Mouse (Mus musculus) liver, adult 2 months (tissue): Measurements from ENCODE around the gene Cdca7l.

Experiments used
- CTCF ChIP-seq: fragments of 200-500 bp; IDR thresholded peaks from 2 replicates; pipeline ENCODE4 v1.5.1; 2011; ENCODE audit warnings: low read depth, low read length, control low read depth
- POLR2A ChIP-seq: fragments of 200-500 bp; IDR thresholded peaks from 2 replicates; pipeline ENCODE4 v1.6.1; 2011; ENCODE audit warnings: low read length, control low read depth; ENCODE audit not compliant: insufficient read depth; ENCODE audit errors: extremely low read depth

DNA sequence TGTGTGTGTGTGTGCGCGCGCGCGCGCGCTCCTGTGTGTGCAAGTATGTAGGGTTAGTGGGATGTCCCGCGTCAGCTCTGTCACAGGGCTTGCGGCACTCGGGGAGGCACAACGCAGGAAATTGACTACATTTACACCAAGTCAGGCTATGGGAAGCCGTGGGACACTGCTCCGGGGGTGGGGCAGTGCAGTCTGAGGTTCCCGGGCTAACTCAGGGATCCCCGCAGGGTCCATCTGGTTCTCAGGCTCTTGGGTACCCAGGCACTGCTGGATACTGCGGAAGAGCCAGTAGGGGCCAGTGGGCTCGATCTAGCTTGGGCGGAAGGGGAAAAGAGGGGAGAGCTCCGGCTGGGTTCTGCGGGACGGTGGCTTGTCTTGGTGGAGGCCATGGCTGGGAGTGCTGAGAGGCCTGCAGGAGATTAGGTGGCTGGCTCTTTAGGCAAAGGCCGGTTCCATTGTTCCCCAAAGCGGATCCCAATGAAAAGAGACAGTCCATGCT, 15.5 kb upstream of the Cdca7l start:
- TF ChIP-seq CTCF (no peak), POLR2A (no peak)
